Mouse (Mus musculus) embryonic facial prominence, embryonic 15.5 days (tissue): ENCODE data around the gene Insl5. TPM values are rescaled to one million over a fixed set of nuclear protein-coding genes. Genes with fewer than 3 reads are reported as not detected.

Experiments
- ATAC-seq: fragments of 200-750 bp; cut with Nextera tagmentation; 2 replicates; pipeline ENCODE4 v1.8.0; 2017; ENCODE audit warnings: low read depth, moderate TSS enrichment; ENCODE audit not compliant: insufficient number of reproducible peaks, low FRiP score, low TSS enrichment
- H3K27ac ChIP-seq: fragments of 300-500 bp; sonication (generic); replicated peaks from 2 replicates; pipeline ENCODE4 v1.5.1; 2015; ENCODE audit warnings: mild to moderate bottlenecking, inconsistent platforms
- H3K27me3 ChIP-seq: fragments of 300-500 bp; sonication (generic); 2 replicates; pipeline ENCODE4 v1.6.1; 2015; ENCODE audit warnings: inconsistent platforms
- H3K36me3 ChIP-seq: fragments of 300-500 bp; sonication (generic); 2 replicates; pipeline ENCODE4 v1.6.1; 2015; ENCODE audit warnings: mild to moderate bottlenecking, inconsistent platforms
- H3K4me1 ChIP-seq: fragments of 300-500 bp; sonication (generic); 2 replicates; pipeline ENCODE4 v1.6.1; 2015; ENCODE audit warnings: inconsistent platforms
- H3K4me2 ChIP-seq: fragments of 300-500 bp; sonication (generic); replicated peaks from 2 replicates; pipeline ENCODE4 v1.6.1; 2015; ENCODE audit warnings: mild to moderate bottlenecking, inconsistent platforms
- H3K4me3 ChIP-seq: fragments of 300-500 bp; sonication (generic); replicated peaks from 2 replicates; pipeline ENCODE4 v1.5.1; 2015; ENCODE audit warnings: mild to moderate bottlenecking, inconsistent platforms
- H3K9ac ChIP-seq: fragments of 300-500 bp; sonication (generic); 2 replicates; pipeline ENCODE4 v1.6.1; 2015; ENCODE audit warnings: inconsistent platforms
- H3K9me3 ChIP-seq: fragments of 300-500 bp; sonication (generic); replicated peaks from 2 replicates; pipeline ENCODE4 v1.6.1; 2016; ENCODE audit warnings: inconsistent platforms
- WGBS: fragments of 180-500 bp; shearing (Covaris S2); methylation state at CpG from one replicate; pipeline ENCODE4 v1.1.7; 2015; 5-methylcytosine and 5-hydroxymethylcytosine counted together
- polyA plus RNA-seq: library from polyadenylated mRNA; unstranded; fragments of >200 nt; fragmentation: Nextera tagmentation; extraction: Ambion mirVana; gene quantifications from 2 replicates; pipeline ENCODE4 v1.2.1, GENCODE M21; 2015

Gene Insl5
- polyA plus RNA-seq, 1 experiment from 2014 or later = not detected

DNA sequence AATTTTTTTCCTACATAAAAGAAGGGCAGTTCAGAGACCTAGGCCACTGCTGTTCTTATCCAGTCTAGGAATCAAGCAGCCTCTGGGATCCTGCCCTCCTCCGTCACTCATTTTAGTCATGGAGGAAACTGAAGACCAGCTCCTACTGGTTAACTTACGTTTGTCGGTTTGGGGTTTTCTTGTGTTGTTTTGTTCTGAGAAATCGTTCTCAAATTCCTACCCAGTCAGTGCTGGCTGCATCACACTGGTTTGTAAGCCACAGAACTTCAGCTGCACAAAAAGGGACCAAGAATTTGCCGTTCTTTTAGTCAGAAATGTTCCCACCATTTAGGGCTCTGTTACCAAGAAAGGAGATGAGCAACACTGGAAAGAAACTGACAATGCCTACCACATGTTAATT is 37.3 kb downstream of the Insl5 start:
- Histone ChIP-seq H3K4me1 (no peaks in the 10 kb centered on the region), H3K9ac (no peak overlapping the region), H3K27ac (no peak overlapping the region), H3K36me3 (no peaks in the 10 kb centered on the region), H3K4me3 (no peak overlapping the region), H3K9me3 (no peaks in the 10 kb centered on the region), H3K4me2 (no peak overlapping the region), H3K27me3 (no peaks in the 10 kb centered on the region)
- WGBS = 53% methylated on average over 5 of the region's 5 CpGs
- ATAC-seq = no peak

DNA sequence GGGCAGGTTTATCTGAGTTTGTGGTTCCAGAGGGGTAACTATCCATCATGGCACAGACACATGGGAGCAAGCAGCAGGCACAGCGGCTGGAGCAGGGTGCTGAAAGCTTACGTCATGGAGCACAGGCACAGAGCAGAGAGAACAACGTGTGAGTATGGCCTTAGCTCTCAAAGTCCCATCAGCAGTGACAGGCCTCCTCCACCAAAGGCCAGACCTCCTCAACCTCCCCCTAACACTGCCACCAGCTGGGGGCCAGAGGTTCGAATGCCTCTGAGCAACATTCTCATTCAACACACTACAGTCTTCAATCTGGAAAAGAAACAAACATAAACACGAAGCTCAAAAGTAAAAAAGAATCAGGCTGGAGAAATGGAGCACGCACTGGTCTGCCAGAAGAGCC is 38.1 kb downstream of the Insl5 start:
- Histone ChIP-seq H3K9me3 (no peaks in the 10 kb centered on the region), H3K36me3 (no peaks in the 10 kb centered on the region), H3K9ac (no peak overlapping the region; the same call in 1 of the 2 replicates), H3K4me3 (no peak overlapping the region), H3K27me3 (no peaks in the 10 kb centered on the region), H3K27ac (no peak overlapping the region), H3K4me2 (no peak overlapping the region), H3K4me1 (no peaks in the 10 kb centered on the region)
- 73% methylated on average over 6 of the region's 6 CpGs for WGBS
- no peak for ATAC-seq

DNA sequence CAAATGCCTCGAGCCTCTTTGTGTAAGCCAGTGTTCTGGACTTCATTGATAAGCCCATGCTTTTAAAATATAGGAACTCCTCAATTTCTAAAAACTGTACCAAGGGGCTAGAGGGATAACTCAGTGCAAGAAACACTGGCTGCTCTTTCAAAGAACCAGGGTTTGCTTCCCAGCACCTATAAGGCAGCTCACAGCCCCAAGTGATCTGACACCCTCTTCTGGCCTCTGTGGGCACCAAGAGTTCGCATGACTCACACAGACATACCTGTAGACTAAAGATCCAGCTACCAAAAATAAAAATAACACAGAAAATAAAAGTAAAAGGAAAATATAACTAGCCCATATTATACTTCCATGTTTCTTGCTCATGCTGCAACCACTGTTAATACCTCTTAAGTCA is 38.9 kb downstream of the Insl5 start:
- Histone ChIP-seq H3K9ac (no peak overlapping the region), H3K4me2 (no peak overlapping the region), H3K27ac (no peak overlapping the region), H3K9me3 (no peaks in the 10 kb centered on the region), H3K27me3 (no peaks in the 10 kb centered on the region), H3K4me1 (no peaks in the 10 kb centered on the region), H3K36me3 (no peaks in the 10 kb centered on the region), H3K4me3 (no peak overlapping the region)
- no peak for ATAC-seq
- WGBS = 53% methylated on average over 2 of the region's 2 CpGs

DNA sequence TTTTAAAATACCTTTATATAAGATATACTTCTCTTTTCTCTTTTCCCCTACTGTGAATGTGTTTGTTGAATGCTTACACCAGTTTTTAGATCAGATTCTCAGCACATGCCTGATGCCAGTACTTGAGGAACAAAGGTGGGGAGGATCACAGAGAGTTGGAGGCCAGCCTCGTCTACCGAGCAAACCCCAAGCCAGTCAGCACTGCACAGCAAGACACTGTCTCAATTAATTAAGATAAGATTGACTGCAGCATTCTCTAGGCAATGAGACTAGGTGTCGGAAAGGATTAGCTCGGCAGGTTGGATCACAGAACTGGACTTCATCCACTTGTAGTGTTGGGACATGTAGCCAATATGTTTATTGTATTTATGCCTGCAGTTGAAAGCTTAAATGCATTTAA is 39.3 kb downstream of the Insl5 start:
- no peaks in the 10 kb centered on the region for H3K27me3 ChIP-seq
- H3K27ac ChIP-seq = no peak overlapping the region
- ATAC-seq = no peak
- WGBS = 56% methylated on average over 4 of the region's 4 CpGs
- no peaks in the 10 kb centered on the region for H3K36me3 ChIP-seq
- no peaks in the 10 kb centered on the region for H3K9me3 ChIP-seq
- no peak overlapping the region for H3K4me2 ChIP-seq
- no peak overlapping the region for H3K4me3 ChIP-seq
- H3K9ac ChIP-seq = no peak overlapping the region
- no peaks in the 10 kb centered on the region for H3K4me1 ChIP-seq

DNA sequence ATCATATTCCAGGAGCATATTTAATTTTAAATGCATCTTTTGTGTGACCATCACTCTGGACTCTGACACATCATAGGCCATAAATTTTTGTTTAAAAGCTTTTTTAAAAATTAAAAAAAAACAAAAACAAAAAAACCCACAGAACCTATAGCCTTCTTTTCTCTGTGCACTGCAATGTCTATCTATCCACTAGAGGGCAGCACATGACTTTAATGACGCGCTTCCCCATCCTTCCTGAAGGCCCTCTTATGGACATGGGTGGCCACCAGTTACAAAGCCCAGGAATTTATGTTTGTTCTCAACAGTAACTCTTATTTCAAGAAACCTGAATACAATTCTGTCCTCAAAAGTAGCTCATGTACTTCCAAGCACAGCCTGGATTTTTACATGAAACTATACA is 39.7 kb downstream of the Insl5 start:
- H3K27ac ChIP-seq = no peak overlapping the region
- H3K36me3 ChIP-seq = no peaks in the 10 kb centered on the region
- H3K4me1 ChIP-seq = no peaks in the 10 kb centered on the region
- ATAC-seq = no peak
- no peaks in the 10 kb centered on the region for H3K9me3 ChIP-seq
- WGBS = 0% methylated on average over 2 of the region's 2 CpGs
- no peak overlapping the region for H3K4me3 ChIP-seq
- no peak overlapping the region for H3K4me2 ChIP-seq
- no peak overlapping the region for H3K9ac ChIP-seq
- no peaks in the 10 kb centered on the region for H3K27me3 ChIP-seq

DNA sequence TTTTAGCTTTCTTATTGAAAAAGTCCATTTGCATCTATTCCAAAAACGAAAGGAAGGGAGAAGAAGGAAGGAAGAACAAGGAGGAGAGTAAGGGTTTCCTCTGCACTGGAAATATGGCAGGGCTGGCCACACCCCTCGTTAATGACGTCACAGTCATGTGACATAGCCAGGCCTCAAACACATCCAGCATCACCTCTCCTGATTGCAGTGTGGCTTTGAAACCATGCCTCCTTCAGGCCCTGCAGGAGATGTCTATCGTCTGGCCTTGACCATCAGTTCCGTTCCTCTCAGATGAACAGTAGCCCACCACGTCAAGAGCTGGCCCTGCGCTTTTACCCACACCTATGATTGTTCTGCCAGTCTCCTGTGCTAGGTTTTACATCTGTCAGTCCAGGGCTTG is 40.5 kb downstream of the Insl5 start:
- WGBS = 70% methylated on average over 7 of the region's 7 CpGs
- no peaks in the 10 kb centered on the region for H3K27me3 ChIP-seq
- no peak for ATAC-seq

DNA sequence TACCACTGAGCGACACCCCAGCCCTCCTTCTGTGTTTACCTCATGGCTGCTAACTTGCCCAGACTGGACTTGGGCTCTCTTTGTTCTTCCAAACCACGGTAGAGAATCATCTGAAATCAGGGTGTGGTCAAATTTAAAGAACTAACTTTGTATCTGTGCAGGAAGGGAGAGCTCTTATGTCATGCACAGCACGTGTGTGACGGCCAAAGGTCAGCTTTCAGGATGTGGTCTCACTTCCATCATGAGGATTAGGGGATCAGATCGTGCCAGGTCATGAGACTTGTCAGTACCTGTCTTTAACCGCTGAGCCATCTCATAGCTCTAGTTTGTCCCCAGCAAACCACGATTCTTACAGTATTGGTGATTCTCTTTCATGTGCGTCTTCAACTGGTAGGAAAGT is 44.9 kb downstream of the Insl5 start:
- no peak for ATAC-seq

More for the DNA sequence above, 40.5 kb downstream of the Insl5 start:
- H3K36me3 ChIP-seq = no peaks in the 10 kb centered on the region
- no peaks in the 10 kb centered on the region for H3K9me3 ChIP-seq
- no peak overlapping the region for H3K4me3 ChIP-seq
- no peak overlapping the region for H3K9ac ChIP-seq
- no peaks in the 10 kb centered on the region for H3K4me1 ChIP-seq
- no peak overlapping the region for H3K4me2 ChIP-seq
- no peak overlapping the region for H3K27ac ChIP-seq

DNA sequence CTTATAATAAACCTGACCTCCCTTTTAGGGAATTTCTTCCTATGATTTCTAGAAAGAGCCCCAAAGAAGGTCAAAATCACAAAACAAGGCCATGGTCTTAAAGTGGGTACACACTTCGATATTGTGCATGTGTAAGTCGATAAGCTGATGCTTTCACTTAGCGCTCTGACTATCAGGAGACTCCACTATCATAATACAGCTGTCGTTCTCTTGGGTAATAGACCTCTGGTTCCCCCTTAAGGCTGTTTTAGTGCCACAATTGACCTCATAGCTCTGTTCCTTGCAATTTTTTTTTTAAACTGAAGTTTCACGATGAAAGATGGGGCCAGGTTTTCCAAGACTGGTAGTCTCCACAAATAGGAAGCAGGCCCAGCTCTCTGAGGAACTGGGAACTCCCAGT is 47.3 kb downstream of the Insl5 start:
- no peaks in the 10 kb centered on the region for H3K9me3 ChIP-seq
- H3K36me3 ChIP-seq = no peaks in the 10 kb centered on the region
- peak overlapping the region; percentile 58 for H3K4me2 ChIP-seq
- no peak overlapping the region for H3K27ac ChIP-seq
- 58% methylated on average over 5 of the region's 5 CpGs for WGBS
- peaks cover 14% of the 10 kb centered on the region for H3K4me1 ChIP-seq
- H3K27me3 ChIP-seq = no peaks in the 10 kb centered on the region; the same call in 1 of the 2 replicates
- H3K4me3 ChIP-seq = no peak overlapping the region
- ATAC-seq = no peak
- H3K9ac ChIP-seq = no peak overlapping the region

More for the DNA sequence above, 44.9 kb downstream of the Insl5 start:
- peaks cover 14% of the 10 kb centered on the region for H3K4me1 ChIP-seq
- no peak overlapping the region for H3K4me3 ChIP-seq
- 63% methylated on average over 8 of the region's 8 CpGs for WGBS
- H3K36me3 ChIP-seq = no peaks in the 10 kb centered on the region
- H3K27me3 ChIP-seq = no peaks in the 10 kb centered on the region; the same call in 1 of the 2 replicates
- no peak overlapping the region for H3K9ac ChIP-seq
- no peak overlapping the region for H3K4me2 ChIP-seq
- no peaks in the 10 kb centered on the region for H3K9me3 ChIP-seq
- H3K27ac ChIP-seq = no peak overlapping the region

DNA sequence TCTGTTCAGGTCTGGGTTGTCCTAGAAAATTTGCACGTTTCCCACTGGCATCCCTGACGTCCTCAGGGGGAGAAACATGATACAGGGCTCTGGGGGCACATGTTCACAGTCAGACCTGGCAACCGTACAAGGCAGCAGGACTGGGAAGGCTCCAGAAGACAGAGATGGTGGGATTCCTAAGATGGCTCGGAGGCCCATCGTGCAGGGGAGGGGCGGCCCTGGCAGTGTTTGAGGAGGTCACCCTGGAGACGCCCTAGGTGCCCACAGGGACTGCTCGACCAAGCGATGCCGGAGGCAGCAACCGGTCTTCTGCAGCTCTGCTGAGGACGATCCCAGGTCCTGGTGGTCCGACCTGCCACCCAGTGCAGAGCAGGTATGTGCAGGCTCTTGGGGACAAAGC is 48.2 kb downstream of the Insl5 start, which contains the start of gene Tctex1d1:
Gene Tctex1d1 (plus strand): TSS at position 167 of the 400 bp plus-strand sequence.
- Histone ChIP-seq H3K36me3 (no peaks in the 10 kb centered on the region), H3K9ac (no peak within 1 kb of the TSS), H3K4me2 (peak within 1 kb of the TSS; percentile 58), H3K9me3 (no peaks in the 10 kb centered on the region), H3K27me3 (no peaks in the 10 kb centered on the region; the same call in 1 of the 2 replicates), H3K4me1 (peaks cover 14% of the 10 kb centered on the region), H3K4me3 (peak within 1 kb of the TSS; percentile 28), H3K27ac (no peak within 1 kb of the TSS)
- ATAC-seq = peak; percentile 19; the same call in 1 of the 2 replicates
- 2% methylated on average over 13 of the region's 13 CpGs for WGBS

DNA sequence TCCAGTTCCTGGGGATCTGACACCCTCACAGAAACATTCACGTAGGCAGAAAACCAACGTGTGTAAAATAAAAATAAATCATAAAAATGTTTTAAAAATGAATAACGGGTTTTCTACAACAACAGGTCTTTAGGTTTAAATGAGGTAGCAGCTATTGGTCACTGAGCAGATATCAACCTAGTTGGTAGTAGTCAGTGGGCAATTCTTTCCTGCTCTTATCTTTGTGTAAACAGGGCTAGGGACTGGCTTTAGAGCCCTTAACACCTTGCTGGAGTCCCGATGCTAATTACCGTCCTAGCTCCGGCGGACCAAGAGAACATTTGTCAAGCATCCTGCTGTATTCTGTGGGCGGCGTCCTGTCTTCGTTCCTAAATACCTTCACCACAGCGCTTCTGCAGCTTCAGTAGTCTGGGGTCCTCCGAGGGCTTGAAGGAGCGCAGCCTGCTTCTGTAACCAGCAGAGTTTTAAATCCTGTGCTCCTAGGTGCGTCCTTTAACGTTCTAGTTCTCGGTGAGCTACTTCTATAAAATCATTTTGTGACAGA is 48.8 kb downstream of the Insl5 start:
- H3K4me2 ChIP-seq = peak overlapping the region; percentile 58
- H3K36me3 ChIP-seq = no peaks in the 10 kb centered on the region
- no peak overlapping the region for H3K27ac ChIP-seq
- peaks cover 14% of the 10 kb centered on the region for H3K4me1 ChIP-seq
- no peak overlapping the region for H3K9ac ChIP-seq
- peak overlapping the region; percentile 28; the same call in 1 of the 2 replicates for H3K4me3 ChIP-seq
- H3K9me3 ChIP-seq = no peaks in the 10 kb centered on the region
- no peaks in the 10 kb centered on the region; the same call in 1 of the 2 replicates for H3K27me3 ChIP-seq
- ATAC-seq = no peak
- WGBS = 12% methylated on average over 16 of the region's 16 CpGs

DNA sequence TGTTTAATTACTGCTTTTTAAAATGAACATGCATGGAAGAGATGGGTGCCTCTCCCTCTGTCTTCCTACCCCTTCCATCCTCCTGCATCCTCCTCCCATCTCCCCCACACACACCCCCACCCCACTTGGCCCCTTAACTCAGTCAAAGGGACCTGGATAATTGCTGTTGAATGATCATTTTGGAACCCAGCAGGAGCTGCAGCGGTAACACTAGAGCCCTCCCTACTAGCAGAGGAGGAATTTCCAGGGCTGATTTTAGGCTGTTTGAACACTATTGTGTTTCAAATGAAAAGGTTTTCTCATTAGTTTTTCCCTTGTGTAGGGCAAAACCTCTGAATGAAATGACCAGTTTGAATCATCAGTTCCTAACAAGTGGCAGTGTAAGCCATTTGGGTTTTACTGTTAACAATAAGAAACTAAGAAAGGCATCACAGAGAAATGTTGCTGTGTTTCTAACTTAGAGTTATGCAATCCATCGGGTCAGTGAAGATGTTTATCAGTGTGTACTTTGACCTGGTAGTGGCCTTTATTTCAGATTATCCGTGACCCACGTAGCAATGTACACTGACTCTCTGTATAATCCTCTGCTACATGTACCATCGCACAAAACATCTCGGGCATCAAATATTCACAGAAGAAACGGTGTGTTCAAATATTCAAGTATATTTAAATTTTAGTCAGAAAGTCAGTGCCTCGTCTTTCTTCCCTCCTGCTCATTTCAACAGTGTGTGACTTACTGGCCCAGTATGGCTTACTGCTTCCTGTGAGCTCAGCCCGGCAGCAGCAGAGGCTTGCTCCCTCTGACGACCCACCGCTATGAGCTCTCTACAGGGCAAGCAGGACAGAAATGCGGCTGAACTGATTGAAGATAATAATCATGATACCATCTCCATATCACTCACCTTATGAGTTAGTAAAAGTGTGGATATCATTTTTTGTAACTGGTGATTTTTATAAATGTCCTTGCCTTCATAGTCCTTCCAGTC is 50.1 kb downstream of the Insl5 start:
- Histone ChIP-seq H3K4me1 (peaks cover 14% of the 10 kb centered on the region), H3K4me3 (no peak overlapping the region), H3K36me3 (no peaks in the 10 kb centered on the region), H3K27me3 (no peaks in the 10 kb centered on the region; the same call in 1 of the 2 replicates), H3K9me3 (no peaks in the 10 kb centered on the region), H3K27ac (no peak overlapping the region), H3K9ac (no peak overlapping the region), H3K4me2 (no peak overlapping the region)
- 50% methylated on average over 12 of the region's 12 CpGs for WGBS
- ATAC-seq = no peak
